ENCODE assay signal across 10 mouse cellular contexts in genomic region chr16:13486571-13486970, GRCm38 (mm10).
DNase-seq lines count a peak whose midpoint lies in the region.
"Had no signal": no experiment of that assay in that cellular context is flagged by ENCODE, and none has a peak within 500 bp of the region (broad histone marks: within the 10 kb centered on the region; RNA-seq: fewer than 3 reads in every experiment).

No protein-coding gene starts in this region.

- DNase-seq in adrenal gland, adult 2 months = peak; percentile 63
- no peak for DNase-seq in adrenal gland, postnatal 4 days (ENCODE audit: low spot score in 2 of 2)
- peak; percentile 19 to 26 for DNase-seq in layer of hippocampus, adult 8-10 months (ENCODE audit: low spot score in 2 of 2)
- DNase-seq in layer of hippocampus, adult 9-11 months = no peak
- peak; percentile 78 to 80 for DNase-seq in right cerebral cortex, postnatal 10 days (ENCODE audit: low spot score in 2 of 2)
- no peak for DNase-seq in right cerebral cortex, postnatal 25 days
- peak; percentile 17 to 50 for DNase-seq in layer of hippocampus, postnatal 25 days (ENCODE audit: extremely low spot score in 1 of 2, low spot score in 1 of 2)
- DNase-seq in Muller cell, postnatal 12 days (ENCODE audit: inconsistent ontology term) = no peak
- DNase-seq: forebrain, postnatal 0 days; thymus, postnatal 4 days had no signal

Comparison
In these comparisons a context has a peak if more than half of its experiments do, and no peak if none do; other contexts are left out.
1. DNase-seq: peak in adrenal gland, adult 2 months (single experiment), layer of hippocampus, adult 8-10 months (2 of 2), right cerebral cortex, postnatal 10 days (2 of 2) and layer of hippocampus, postnatal 25 days (2 of 2); none in adrenal gland, postnatal 4 days (0 of 2), layer of hippocampus, adult 9-11 months (single experiment), right cerebral cortex, postnatal 25 days (single experiment) and Muller cell, postnatal 12 days (single experiment).